Mouse (Mus musculus) heart, embryonic 14.5 days (tissue): ENCODE measurements around the gene Abcc4. TPM values are rescaled to one million over a fixed set of nuclear protein-coding genes. Genes with fewer than 3 reads are reported as not detected.

Experiments used
- ATAC-seq: fragments of 200-750 bp; cut with Nextera tagmentation; 2 replicates; pipeline ENCODE4 v1.8.0; 2017; ENCODE audit warnings: low read depth, moderate TSS enrichment; ENCODE audit not compliant: insufficient number of reproducible peaks, insufficient read depth, low FRiP score
- H3K27ac ChIP-seq, 2 experiments: fragments of 200-500 bp in 1 of 2; fragments of 300-500 bp in 1 of 2; sonication (generic) in 1 of 2; replicated peaks in 1 of 2; 2 replicates each; pipeline ENCODE4 v1.5.1; 2012 to 2014; ENCODE audit warnings: low read depth in 2 of 2, low read length in 2 of 2, control low read depth in 1 of 2, mild to moderate bottlenecking in 1 of 2, mixed read lengths in 1 of 2; ENCODE audit not compliant: control insufficient read depth in 1 of 2, insufficient read depth in 1 of 2
- H3K27me3 ChIP-seq: fragments of 300-500 bp; sonication (generic); 2 replicates; pipeline ENCODE4 v1.6.1; 2014; ENCODE audit warnings: mild to moderate bottlenecking, low read length, control low read depth; ENCODE audit not compliant: control insufficient read depth, insufficient read depth
- H3K36me3 ChIP-seq: fragments of 300-500 bp; sonication (generic); 2 replicates; pipeline ENCODE4 v1.6.1; 2014; ENCODE audit warnings: mild to moderate bottlenecking, control low read depth, low read length, mixed read lengths; ENCODE audit not compliant: control insufficient read depth, insufficient read depth
- H3K4me1 ChIP-seq, 2 experiments: fragments of 200-500 bp in 1 of 2; fragments of 300-500 bp in 1 of 2; sonication (generic) in 1 of 2; 2 replicates each; pipeline ENCODE4 v1.6.1; 2012 to 2014; ENCODE audit warnings: low read length in 2 of 2, control low read depth in 1 of 2, mixed read lengths in 1 of 2; ENCODE audit not compliant: control insufficient read depth in 2 of 2, insufficient read depth in 2 of 2
- H3K4me2 ChIP-seq: fragments of 300-500 bp; sonication (generic); 2 replicates; pipeline ENCODE4 v1.6.1; 2014; ENCODE audit warnings: mild to moderate bottlenecking, low read length
- H3K4me3 ChIP-seq, 2 experiments: fragments of 200-500 bp in 1 of 2; fragments of 300-500 bp in 1 of 2; sonication (generic) in 1 of 2; 2 replicates each; pipeline ENCODE4 v1.5.1; 2012 to 2014; ENCODE audit warnings: low read length in 2 of 2, mild to moderate bottlenecking in 2 of 2, control low read depth in 1 of 2, low read depth in 1 of 2, moderate library complexity in 1 of 2; ENCODE audit not compliant: control insufficient read depth in 1 of 2, insufficient read depth in 1 of 2
- H3K9ac ChIP-seq: fragments of 300-500 bp; sonication (generic); 2 replicates; pipeline ENCODE4 v1.6.1; 2014; ENCODE audit warnings: mild to moderate bottlenecking, low read length
- H3K9me3 ChIP-seq: fragments of 300-500 bp; sonication (generic); 2 replicates; pipeline ENCODE4 v1.6.1; 2016; ENCODE audit warnings: low read length, control low read depth; ENCODE audit not compliant: control insufficient read depth
- WGBS: fragments of 180-500 bp; shearing (Covaris S2); extraction: QIAGEN DNeasy Blood & Tissue Kit; methylation state at CpG from one replicate; pipeline ENCODE4 v1.1.7; 2014; 5-methylcytosine and 5-hydroxymethylcytosine counted together
- polyA plus RNA-seq: library from polyadenylated mRNA; unstranded; fragments of >200 nt; fragmentation: Nextera tagmentation; extraction: Ambion mirVana; gene quantifications from 2 replicates; pipeline ENCODE4 v1.2.1, GENCODE M21; 2014

Gene Abcc4
- polyA plus RNA-seq, 1 experiment from 2014 or later: 1.8 TPM

DNA sequence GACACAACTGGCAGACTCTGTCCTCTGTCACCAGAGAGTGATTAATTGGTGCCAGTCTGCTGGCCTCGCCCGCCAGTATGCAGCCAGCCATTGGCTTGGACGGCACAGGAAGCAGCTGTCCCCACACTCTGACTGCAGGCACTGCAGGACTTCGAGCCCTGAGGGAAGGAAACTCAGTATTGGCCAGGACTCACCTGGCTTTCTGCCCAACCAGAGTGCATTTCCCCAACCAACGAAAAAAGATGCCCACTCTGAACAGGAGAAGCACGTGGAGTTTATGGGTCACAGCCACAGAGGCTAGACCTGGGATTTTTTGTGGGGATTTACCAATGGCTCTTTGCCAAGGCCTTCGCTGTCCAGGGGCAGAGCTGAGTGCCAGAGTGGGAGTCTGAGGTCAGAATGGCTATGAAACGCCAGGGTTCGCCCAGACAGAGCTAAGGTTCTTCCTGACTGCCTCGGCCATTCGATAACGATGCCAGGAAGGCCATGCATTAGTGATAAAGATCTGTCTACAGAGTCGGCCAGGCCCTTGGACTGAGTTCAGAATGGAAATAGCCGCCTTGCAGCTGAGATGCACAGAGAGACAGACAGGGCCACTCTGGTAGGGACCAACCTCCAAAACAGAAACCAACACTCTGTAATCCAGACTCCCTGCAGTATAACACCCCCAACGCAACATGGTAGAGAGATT is 70.4 kb downstream of the Abcc4 start:
- peak overlapping the region in 1 of 2 experiments; percentile 28; a peak in 1 of 4 replicates for H3K27ac ChIP-seq
- WGBS: 43% methylated on average over 15 of the region's 15 CpGs

DNA sequence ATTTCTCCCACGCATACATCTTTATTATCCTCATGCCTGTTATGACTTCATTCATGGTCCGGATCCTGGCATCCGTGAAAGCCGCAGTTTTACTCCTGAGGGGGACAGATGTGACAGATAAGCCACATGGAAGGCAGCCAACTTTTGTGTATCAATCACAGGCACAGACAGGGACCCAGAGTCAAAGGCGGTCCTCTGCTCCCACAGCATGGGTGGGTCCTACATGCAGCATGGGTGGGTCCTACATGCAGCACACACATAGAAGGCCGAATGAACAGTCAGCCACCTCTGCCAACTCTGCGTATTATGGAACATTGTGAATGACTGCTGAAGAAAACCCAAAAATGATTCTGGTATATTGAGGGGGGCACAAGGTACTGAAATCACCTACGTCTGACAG is 76.4 kb downstream of the Abcc4 start:
- ATAC-seq: no peak
- H3K27ac ChIP-seq: no peak overlapping the region
- 82% methylated on average over 8 of the region's 8 CpGs for WGBS

More for the DNA sequence above, 70.4 kb downstream of the Abcc4 start:
- H3K36me3 ChIP-seq: no peaks in the 10 kb centered on the region
- H3K27me3 ChIP-seq: no peaks in the 10 kb centered on the region
- peak; percentile 79 for ATAC-seq
- no peaks in the 10 kb centered on the region for H3K9me3 ChIP-seq
- H3K4me1 ChIP-seq: peaks cover 4 to 11% of the 10 kb centered on the region in 2 experiments; a peak in 3 of 4 replicates
- H3K4me2 ChIP-seq: peak overlapping the region; percentile 24
- H3K4me3 ChIP-seq: no peak overlapping the region
- no peak overlapping the region for H3K9ac ChIP-seq

GRCm38 (mm10) chr14:118621449-118621789 is 84.6 kb downstream of the Abcc4 start:
- Histone ChIP-seq H3K4me3 (no peak overlapping the region), H3K9me3 (no peaks in the 10 kb centered on the region), H3K4me1 (peaks cover 3% of the 10 kb centered on the region in 2 experiments; a peak in 1 of 4 replicates), H3K27ac (no peak overlapping the region), H3K27me3 (no peaks in the 10 kb centered on the region), H3K4me2 (no peak overlapping the region), H3K36me3 (no peaks in the 10 kb centered on the region), H3K9ac (no peak overlapping the region)
- no peak for ATAC-seq
- 63% methylated on average over 3 of the region's 3 CpGs for WGBS

More for the DNA sequence above, 76.4 kb downstream of the Abcc4 start:
- no peaks in the 10 kb centered on the region for H3K9me3 ChIP-seq
- H3K4me3 ChIP-seq: no peak overlapping the region
- H3K27me3 ChIP-seq: no peaks in the 10 kb centered on the region
- H3K36me3 ChIP-seq: no peaks in the 10 kb centered on the region
- no peaks in the 10 kb centered on the region for H3K4me1 ChIP-seq
- no peak overlapping the region for H3K4me2 ChIP-seq
- H3K9ac ChIP-seq: no peak overlapping the region

DNA sequence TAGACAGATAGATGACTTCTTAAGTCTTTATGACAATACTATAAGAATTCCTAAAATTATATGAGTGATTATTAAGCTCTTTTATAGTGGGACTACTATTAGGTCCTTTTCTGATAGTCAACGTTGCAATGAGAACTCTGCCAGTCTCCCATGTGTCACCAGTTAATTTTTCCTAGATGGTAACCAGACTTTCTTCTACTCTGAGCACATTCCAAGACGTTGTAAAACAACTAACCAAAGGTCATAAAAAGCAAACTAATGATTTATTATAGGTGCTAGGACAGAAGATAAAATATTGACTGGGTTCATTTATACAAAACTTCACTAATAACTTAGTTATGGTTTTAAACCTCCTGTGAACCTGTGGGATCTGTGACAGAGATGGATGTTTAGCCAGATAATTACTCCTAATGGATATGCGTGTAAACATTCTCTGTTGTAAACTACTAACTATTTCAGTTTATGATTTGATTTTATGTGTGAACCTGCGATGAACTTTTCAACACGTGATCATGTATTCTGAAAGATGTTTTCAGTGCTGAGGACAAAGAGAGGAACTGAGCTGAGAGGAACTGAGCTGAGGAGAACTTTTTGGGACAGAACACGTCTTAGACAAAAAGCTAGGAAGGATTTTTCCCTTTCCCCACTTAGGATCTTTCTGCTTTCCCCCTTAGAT is 85.1 kb downstream of the Abcc4 start:
- H3K27me3 ChIP-seq: no peaks in the 10 kb centered on the region
- no peak overlapping the region for H3K9ac ChIP-seq
- H3K4me1 ChIP-seq: peaks cover 3% of the 10 kb centered on the region in 2 experiments; a peak in 1 of 4 replicates
- no peak for ATAC-seq
- H3K27ac ChIP-seq: no peak overlapping the region
- 79% methylated on average over 6 of the region's 6 CpGs for WGBS
- H3K36me3 ChIP-seq: no peaks in the 10 kb centered on the region
- no peak overlapping the region for H3K4me3 ChIP-seq
- no peak overlapping the region for H3K4me2 ChIP-seq
- no peaks in the 10 kb centered on the region for H3K9me3 ChIP-seq

DNA sequence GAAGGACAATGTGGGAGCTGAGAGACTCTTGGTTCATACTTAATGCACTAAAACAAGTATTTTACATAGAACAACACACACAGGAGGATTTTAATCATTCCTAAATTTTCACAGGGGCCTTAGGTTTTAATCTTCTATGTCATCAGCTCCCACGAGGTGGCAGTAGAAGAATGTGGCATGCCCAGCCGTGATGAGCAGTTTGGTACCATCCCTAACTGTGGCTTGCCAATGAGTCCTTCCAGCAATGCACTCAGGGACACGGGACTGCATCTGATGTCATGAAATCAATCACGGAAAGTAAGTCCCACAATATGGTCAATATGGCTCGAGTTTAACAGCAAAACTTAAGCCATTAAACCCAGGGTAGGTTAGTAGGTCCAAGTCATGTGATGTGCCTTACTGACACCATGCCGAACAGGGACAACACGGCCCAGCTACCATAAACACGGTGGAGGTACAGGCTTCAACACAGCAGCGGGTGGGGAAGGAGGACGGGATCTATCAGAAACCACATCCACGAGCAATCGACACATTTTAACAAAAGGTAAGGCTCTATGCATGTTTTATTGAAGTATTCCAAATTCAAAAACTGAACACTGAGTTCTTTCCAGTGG is 89.2 kb downstream of the Abcc4 start:
- Histone ChIP-seq H3K4me1 (peaks cover 3% of the 10 kb centered on the region in 2 experiments; a peak in 1 of 4 replicates), H3K9ac (no peak overlapping the region), H3K4me2 (no peak overlapping the region), H3K27me3 (no peaks in the 10 kb centered on the region), H3K4me3 (no peak overlapping the region), H3K27ac (no peak overlapping the region), H3K9me3 (no peaks in the 10 kb centered on the region), H3K36me3 (no peaks in the 10 kb centered on the region)
- no peak for ATAC-seq
- 70% methylated on average over 12 of the region's 12 CpGs for WGBS

- H3K27ac ChIP-seq: no peak overlapping the region
- H3K9ac ChIP-seq: no peak overlapping the region
- no peaks in the 10 kb centered on the region for H3K36me3 ChIP-seq
- no peak overlapping the region for H3K4me3 ChIP-seq
- H3K4me2 ChIP-seq: no peak overlapping the region
- H3K27me3 ChIP-seq: no peaks in the 10 kb centered on the region
- no peaks in the 10 kb centered on the region for H3K9me3 ChIP-seq
- no peak for ATAC-seq
- 61% methylated on average over 9 of the region's 9 CpGs for WGBS
- no peaks in the 10 kb centered on the region for H3K4me1 ChIP-seq
Observed at GRCm38 (mm10) chr14:118613734-118614133, 92.3 kb downstream of the Abcc4 start.

DNA sequence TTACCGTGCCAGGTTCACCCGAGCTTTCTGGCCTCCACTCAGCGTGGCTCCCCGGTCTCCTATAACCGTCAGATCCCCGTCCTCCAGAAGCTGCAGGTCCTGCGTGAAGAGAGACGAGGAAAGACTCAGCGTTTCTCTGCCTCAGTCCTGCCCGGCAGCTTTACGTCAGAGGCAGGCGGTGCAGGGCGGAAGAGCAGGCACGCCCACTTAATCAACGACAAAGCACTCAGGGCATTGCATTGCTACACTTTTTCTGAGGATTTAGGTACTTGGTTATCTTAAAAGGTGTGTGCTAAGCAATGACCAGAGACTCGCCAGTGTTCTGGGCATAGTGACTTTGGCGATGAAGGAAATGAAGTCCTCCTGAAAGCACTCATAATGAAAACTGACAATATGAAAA is 94.3 kb downstream of the Abcc4 start:
- Histone ChIP-seq H3K9ac (no peak overlapping the region), H3K4me3 (no peak overlapping the region), H3K9me3 (no peaks in the 10 kb centered on the region), H3K27ac (no peak overlapping the region), H3K4me2 (no peak overlapping the region), H3K27me3 (no peaks in the 10 kb centered on the region), H3K4me1 (no peaks in the 10 kb centered on the region), H3K36me3 (no peaks in the 10 kb centered on the region)
- ATAC-seq: no peak
- 71% methylated on average over 17 of the region's 17 CpGs for WGBS
